Mouse (Mus musculus): ENCODE results near the gene Zfp819. TPM values are rescaled to one million over a fixed set of nuclear protein-coding genes. Genes with fewer than 3 reads are reported as not detected.

Gene Zfp819
- not detected in 2 replicates for polyA plus RNA-seq (2015; fragmentation: Nextera tagmentation; extraction: Ambion mirVana)

- WGBS (ENCODE audit: insufficient replicate concordance) = 14% methylated on average over 41 of the region's 41 CpGs
- H3K27me3 ChIP-seq (ENCODE audit: control insufficient read depth, insufficient read depth, low read depth, low read length) = no peaks in the 10 kb centered on the region
- H3K4me2 ChIP-seq (ENCODE audit: low read depth, low read length) = peak within 1 kb of the TSS; percentile 62
- no peaks in the 10 kb centered on the region for H3K36me3 ChIP-seq (ENCODE audit: control insufficient read depth, insufficient read depth)
- no peak within 1 kb of the TSS for H3K27ac ChIP-seq (ENCODE audit: low read length)
- H3K4me3 ChIP-seq (ENCODE audit: low read depth, low read length) = peak within 1 kb of the TSS; percentile 33
- peak; percentile 62 for ATAC-seq (ENCODE audit: low read depth)
- peaks cover 5% of the 10 kb centered on the region for H3K4me1 ChIP-seq (ENCODE audit: control insufficient read depth, low read depth, low read length)
- no peak within 1 kb of the TSS for H3K9ac ChIP-seq (ENCODE audit: low read depth, low read length)
- no peaks in the 10 kb centered on the region for H3K9me3 ChIP-seq (replicated peaks; ENCODE audit: control insufficient read depth, low read length)
Observed at GRCm38 (mm10) chr7:43606896-43607742, at the start of gene Zfp819. Gene Zfp819 (plus strand): TSS chr7:43607169.

DNA sequence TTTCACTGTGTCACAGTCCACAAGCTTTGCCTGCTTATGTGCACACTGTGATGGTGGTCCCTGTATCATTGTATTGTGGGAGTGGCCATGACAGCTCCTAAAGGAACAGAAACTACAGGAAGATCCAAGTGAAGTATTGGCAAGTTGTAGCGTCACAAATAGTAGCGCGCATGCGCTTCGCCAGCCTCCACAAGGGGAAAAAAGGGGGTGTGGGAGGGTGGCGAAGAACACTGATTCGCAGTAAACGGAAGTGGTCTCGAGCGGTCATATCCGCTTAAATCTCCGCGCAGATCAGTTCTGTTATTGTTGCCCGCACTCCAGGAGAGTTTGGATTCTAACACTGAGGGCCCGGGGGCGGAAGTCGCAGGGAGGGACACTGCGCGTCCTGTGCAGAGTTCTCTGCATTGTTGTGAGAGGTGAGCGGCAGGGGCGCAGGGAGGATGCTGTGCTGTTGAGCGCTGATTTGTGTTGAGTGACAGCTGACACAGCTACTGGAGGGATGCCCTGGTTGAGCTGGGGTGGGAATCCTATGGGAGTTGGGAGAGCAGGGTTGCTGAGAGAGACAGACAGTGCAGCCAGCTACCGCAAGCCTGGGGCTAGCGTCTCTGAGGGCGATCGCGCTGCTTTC is 44.8 kb upstream of the Zfp819 start, which contains the start of gene Zfp658:
Gene Zfp658 (plus strand): TSS at position 251 of the 628 bp plus-strand sequence.
- WGBS (ENCODE audit: insufficient replicate concordance) = 0% methylated on average over 27 of the region's 27 CpGs
- peak; percentile 62 for ATAC-seq (ENCODE audit: low read depth)
- Histone ChIP-seq H3K4me1 (ENCODE audit: control insufficient read depth, low read depth, low read length) (peaks cover 3% of the 10 kb centered on the region; the same call in 1 of the 2 replicates), H3K36me3 (ENCODE audit: control insufficient read depth, insufficient read depth) (no peaks in the 10 kb centered on the region), H3K4me3 (ENCODE audit: low read depth, low read length) (peak within 1 kb of the TSS; percentile 65), H3K9me3 (replicated peaks; ENCODE audit: control insufficient read depth, low read length) (no peaks in the 10 kb centered on the region), H3K27ac (ENCODE audit: low read length) (0 out of 2 replicates have a peak within 1 kb of the TSS, but pooled peaks have one; percentile 33), H3K4me2 (ENCODE audit: low read depth, low read length) (peak within 1 kb of the TSS; percentile 74), H3K27me3 (ENCODE audit: control insufficient read depth, insufficient read depth, low read depth, low read length) (no peaks in the 10 kb centered on the region), H3K9ac (ENCODE audit: low read depth, low read length) (peak within 1 kb of the TSS; percentile 40)

GRCm38 (mm10) chr7:43562651-43563070 is 44.3 kb upstream of the Zfp819 start:
- H3K4me3 ChIP-seq (ENCODE audit: low read depth, low read length) = peak overlapping the region; percentile 65
- WGBS (ENCODE audit: insufficient replicate concordance) = 1% methylated on average over 10 of the region's 10 CpGs
- peak overlapping the region; percentile 74 for H3K4me2 ChIP-seq (ENCODE audit: low read depth, low read length)
- H3K9me3 ChIP-seq (replicated peaks; ENCODE audit: control insufficient read depth, low read length) = no peaks in the 10 kb centered on the region
- ATAC-seq (ENCODE audit: low read depth) = no peak
- 0 out of 2 replicates have a peak overlapping the region, but pooled peaks have one; percentile 33 for H3K27ac ChIP-seq (ENCODE audit: low read length)
- H3K27me3 ChIP-seq (ENCODE audit: control insufficient read depth, insufficient read depth, low read depth, low read length) = no peaks in the 10 kb centered on the region
- H3K4me1 ChIP-seq (ENCODE audit: control insufficient read depth, low read depth, low read length) = peaks cover 3% of the 10 kb centered on the region; the same call in 1 of the 2 replicates
- H3K36me3 ChIP-seq (ENCODE audit: control insufficient read depth, insufficient read depth) = no peaks in the 10 kb centered on the region
- H3K9ac ChIP-seq (ENCODE audit: low read depth, low read length) = peak overlapping the region; percentile 40

DNA sequence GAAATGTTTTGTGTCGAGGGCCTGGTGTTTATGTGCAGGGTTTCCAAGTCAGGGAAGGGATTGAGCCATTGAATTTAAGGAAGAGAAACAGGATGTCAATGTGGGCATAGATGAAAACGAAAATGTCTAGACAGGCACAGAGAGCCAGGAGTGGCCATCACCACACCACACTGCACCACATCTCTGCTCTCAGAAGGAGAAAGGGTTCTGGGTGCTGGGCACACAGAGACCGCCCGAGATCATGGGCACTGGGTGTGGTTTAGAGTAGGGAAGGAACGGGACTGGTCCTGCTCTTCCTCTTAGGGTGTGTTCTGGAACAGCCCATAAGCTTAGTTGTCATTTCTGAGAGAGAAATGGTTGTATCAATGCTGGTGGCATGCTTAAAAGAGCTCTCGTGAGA is 43.7 kb upstream of the Zfp819 start:
- Histone ChIP-seq H3K4me3 (ENCODE audit: low read depth, low read length) (no peak overlapping the region), H3K9ac (ENCODE audit: low read depth, low read length) (no peak overlapping the region), H3K36me3 (ENCODE audit: control insufficient read depth, insufficient read depth) (no peaks in the 10 kb centered on the region), H3K9me3 (replicated peaks; ENCODE audit: control insufficient read depth, low read length) (no peaks in the 10 kb centered on the region), H3K27me3 (ENCODE audit: control insufficient read depth, insufficient read depth, low read depth, low read length) (no peaks in the 10 kb centered on the region), H3K4me2 (ENCODE audit: low read depth, low read length) (peak overlapping the region; percentile 74), H3K4me1 (ENCODE audit: control insufficient read depth, low read depth, low read length) (peaks cover 3% of the 10 kb centered on the region; the same call in 1 of the 2 replicates), H3K27ac (ENCODE audit: low read length) (no peak overlapping the region)
- 38% methylated on average over 6 of the region's 6 CpGs for WGBS (ENCODE audit: insufficient replicate concordance)
- no peak for ATAC-seq (ENCODE audit: low read depth)

- ATAC-seq (ENCODE audit: low read depth) = no peak
- no peak overlapping the region for H3K4me2 ChIP-seq (ENCODE audit: low read depth, low read length)
- H3K27me3 ChIP-seq (ENCODE audit: control insufficient read depth, insufficient read depth, low read depth, low read length) = no peaks in the 10 kb centered on the region
- no peaks in the 10 kb centered on the region for H3K9me3 ChIP-seq (replicated peaks; ENCODE audit: control insufficient read depth, low read length)
- H3K4me1 ChIP-seq (ENCODE audit: control insufficient read depth, low read depth, low read length) = no peaks in the 10 kb centered on the region
- 53% methylated on average over 2 of the region's 2 CpGs for WGBS (ENCODE audit: insufficient replicate concordance)
- no peak overlapping the region for H3K27ac ChIP-seq (ENCODE audit: low read length)
- H3K36me3 ChIP-seq (ENCODE audit: control insufficient read depth, insufficient read depth) = peaks cover 2% of the 10 kb centered on the region
- H3K4me3 ChIP-seq (ENCODE audit: low read depth, low read length) = no peak overlapping the region
- H3K9ac ChIP-seq (ENCODE audit: low read depth, low read length) = no peak overlapping the region
Observed at GRCm38 (mm10) chr7:43571216-43571615, 35.8 kb upstream of the Zfp819 start.

DNA sequence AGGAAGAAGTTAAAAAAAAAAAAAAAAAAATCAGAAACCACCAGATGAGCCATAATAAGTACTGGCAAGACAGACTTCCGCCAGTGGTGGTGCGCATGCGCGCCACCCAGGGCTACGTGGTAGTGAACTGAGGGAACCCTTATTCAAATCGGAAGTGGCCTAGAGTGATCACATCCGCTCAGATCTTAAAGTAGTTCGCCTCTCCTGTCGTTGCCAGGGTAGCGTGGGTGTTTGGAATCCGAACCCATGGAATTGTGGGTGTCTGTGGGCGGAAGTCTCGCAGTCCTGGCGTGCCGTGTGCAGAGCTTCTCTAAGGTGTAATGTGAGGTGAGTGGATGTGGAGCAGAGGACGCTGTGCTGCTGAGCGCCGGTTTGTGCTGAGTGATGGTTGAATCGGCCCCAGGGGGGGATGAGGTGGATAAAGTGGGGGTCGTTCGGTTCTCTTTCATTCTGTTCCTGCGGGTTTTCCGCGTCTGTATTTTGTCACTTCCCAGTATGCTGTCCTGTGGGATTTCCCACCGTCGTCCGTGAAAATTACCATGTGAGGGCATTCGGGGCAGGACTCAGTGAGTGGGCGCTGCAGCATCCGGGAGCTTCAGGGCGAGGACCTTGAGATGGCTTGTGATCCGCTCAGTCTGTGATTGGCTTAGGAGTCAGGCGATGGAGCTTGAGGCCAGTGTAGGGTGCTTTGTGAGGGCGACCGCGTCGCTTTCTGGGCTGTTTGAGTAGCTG is 27.4 kb upstream of the Zfp819 start, which contains the start of gene Zfp719:
Gene Zfp719 (plus strand): TSS at position 171 of the 732 bp plus-strand sequence.
- Histone ChIP-seq H3K4me3 (ENCODE audit: low read depth, low read length) (peak within 1 kb of the TSS; percentile 76), H3K4me2 (ENCODE audit: low read depth, low read length) (peak within 1 kb of the TSS; percentile 78), H3K9ac (ENCODE audit: low read depth, low read length) (peak within 1 kb of the TSS; percentile 71), H3K27me3 (ENCODE audit: control insufficient read depth, insufficient read depth, low read depth, low read length) (no peaks in the 10 kb centered on the region), H3K36me3 (ENCODE audit: control insufficient read depth, insufficient read depth) (no peaks in the 10 kb centered on the region; the same call in none of the 2 replicates), H3K27ac (ENCODE audit: low read length) (peak within 1 kb of the TSS; percentile 76), H3K4me1 (ENCODE audit: control insufficient read depth, low read depth, low read length) (peaks cover 7% of the 10 kb centered on the region), H3K9me3 (replicated peaks; ENCODE audit: control insufficient read depth, low read length) (no peaks in the 10 kb centered on the region)
- WGBS (ENCODE audit: insufficient replicate concordance) = under 1% methylated on average over 37 of the region's 37 CpGs
- ATAC-seq (ENCODE audit: low read depth) = peak; percentile 96

- Histone ChIP-seq H3K4me3 (ENCODE audit: low read depth, low read length) (peak overlapping the region; percentile 76), H3K27me3 (ENCODE audit: control insufficient read depth, insufficient read depth, low read depth, low read length) (no peaks in the 10 kb centered on the region), H3K9ac (ENCODE audit: low read depth, low read length) (peak overlapping the region; percentile 71; the same call in 1 of the 2 replicates), H3K36me3 (ENCODE audit: control insufficient read depth, insufficient read depth) (peaks cover 6% of the 10 kb centered on the region), H3K9me3 (replicated peaks; ENCODE audit: control insufficient read depth, low read length) (no peaks in the 10 kb centered on the region), H3K4me1 (ENCODE audit: control insufficient read depth, low read depth, low read length) (peaks cover 7% of the 10 kb centered on the region), H3K4me2 (ENCODE audit: low read depth, low read length) (peak overlapping the region; percentile 78), H3K27ac (ENCODE audit: low read length) (no peak overlapping the region)
- no peak for ATAC-seq (ENCODE audit: low read depth)
- WGBS (ENCODE audit: insufficient replicate concordance) = 76% methylated on average over 5 of the region's 5 CpGs
Observed at GRCm38 (mm10) chr7:43580526-43580925, 26.4 kb upstream of the Zfp819 start.

GRCm38 (mm10) chr7:43584790-43585189 is 22.2 kb upstream of the Zfp819 start:
- 77% methylated on average over 5 of the region's 5 CpGs for WGBS (ENCODE audit: insufficient replicate concordance)
- Histone ChIP-seq H3K27me3 (ENCODE audit: control insufficient read depth, insufficient read depth, low read depth, low read length) (no peaks in the 10 kb centered on the region), H3K4me3 (ENCODE audit: low read depth, low read length) (no peak overlapping the region), H3K4me1 (ENCODE audit: control insufficient read depth, low read depth, low read length) (peaks cover 7% of the 10 kb centered on the region), H3K27ac (ENCODE audit: low read length) (no peak overlapping the region), H3K9me3 (replicated peaks; ENCODE audit: control insufficient read depth, low read length) (no peaks in the 10 kb centered on the region), H3K4me2 (ENCODE audit: low read depth, low read length) (no peak overlapping the region), H3K9ac (ENCODE audit: low read depth, low read length) (no peak overlapping the region), H3K36me3 (ENCODE audit: control insufficient read depth, insufficient read depth) (peaks cover 15% of the 10 kb centered on the region)
- ATAC-seq (ENCODE audit: low read depth) = no peak

All from liver, embryonic 16.5 days (tissue).